Mouse (Mus musculus) hindbrain, embryonic 16.5 days (tissue): ENCODE measurements around the gene Sycp2l. TPM values are rescaled to one million over a fixed set of nuclear protein-coding genes. Genes with fewer than 3 reads are reported as not detected.

Source experiments
- ATAC-seq: fragments of 200-750 bp; cut with Nextera tagmentation; 2 replicates; pipeline ENCODE4 v1.8.0; 2017; ENCODE audit warnings: moderate TSS enrichment, moderate library complexity
- H3K27ac ChIP-seq: fragments of 300-500 bp; sonication (generic); 2 replicates; pipeline ENCODE4 v1.5.1; 2014; ENCODE audit warnings: low read depth, mild to moderate bottlenecking, control low read depth, low read length, moderate library complexity
- H3K27me3 ChIP-seq: fragments of 300-500 bp; sonication (generic); replicated peaks from 2 replicates; pipeline ENCODE4 v1.6.1; 2014; ENCODE audit warnings: low read length; ENCODE audit not compliant: control insufficient read depth, insufficient read depth
- H3K36me3 ChIP-seq: fragments of 300-500 bp; sonication (generic); 2 replicates; pipeline ENCODE4 v1.6.1; 2014; ENCODE audit warnings: mild to moderate bottlenecking, low read length, moderate library complexity, mixed read lengths; ENCODE audit not compliant: control insufficient read depth, insufficient read depth
- H3K4me1 ChIP-seq: fragments of 300-500 bp; sonication (generic); 2 replicates; pipeline ENCODE4 v1.6.1; 2014; ENCODE audit warnings: low read depth, low read length; ENCODE audit not compliant: control insufficient read depth, insufficient read depth
- H3K4me2 ChIP-seq: fragments of 300-500 bp; sonication (generic); 2 replicates; pipeline ENCODE4 v1.6.1; 2014; ENCODE audit warnings: mild to moderate bottlenecking, low read length, control low read depth, moderate library complexity
- H3K4me3 ChIP-seq: fragments of 300-500 bp; sonication (generic); 2 replicates; pipeline ENCODE4 v1.5.1; 2014; ENCODE audit warnings: mild to moderate bottlenecking, low read length, control low read depth, moderate library complexity
- H3K9ac ChIP-seq: fragments of 300-500 bp; sonication (generic); 2 replicates; pipeline ENCODE4 v1.6.1; 2014; ENCODE audit warnings: low read depth, mild to moderate bottlenecking, control low read depth, low read length, moderate library complexity
- H3K9me3 ChIP-seq: fragments of 300-500 bp; sonication (generic); 2 replicates; pipeline ENCODE4 v1.6.1; 2014; ENCODE audit warnings: mild to moderate bottlenecking, low read length, moderate library complexity; ENCODE audit not compliant: control insufficient read depth
- WGBS: fragments of 180-500 bp; shearing (Covaris S2); extraction: QIAGEN DNeasy Blood & Tissue Kit; methylation state at CpG from one replicate; pipeline ENCODE4 v1.1.7; 2014; 5-methylcytosine and 5-hydroxymethylcytosine counted together
- polyA plus RNA-seq: library from polyadenylated mRNA; unstranded; fragments of >200 nt; fragmentation: Nextera tagmentation; extraction: Ambion mirVana; gene quantifications from 2 replicates; pipeline ENCODE4 v1.2.1, GENCODE M21; 2015

Sycp2l gene
- polyA plus RNA-seq, 1 experiment from 2014 or later = 0.09 TPM

GRCm38 (mm10) chr13:41105541-41105940, 8.6 kb upstream of the Sycp2l start:
- Histone ChIP-seq H3K4me1 (no peaks in the 10 kb centered on the region), H3K36me3 (no peaks in the 10 kb centered on the region), H3K27me3 (no peaks in the 10 kb centered on the region), H3K9ac (no peak overlapping the region), H3K4me2 (no peak overlapping the region), H3K27ac (no peak overlapping the region), H3K9me3 (no peaks in the 10 kb centered on the region), H3K4me3 (no peak overlapping the region)
- 98% methylated on average over 13 of the region's 13 CpGs for WGBS
- no peak for ATAC-seq

DNA sequence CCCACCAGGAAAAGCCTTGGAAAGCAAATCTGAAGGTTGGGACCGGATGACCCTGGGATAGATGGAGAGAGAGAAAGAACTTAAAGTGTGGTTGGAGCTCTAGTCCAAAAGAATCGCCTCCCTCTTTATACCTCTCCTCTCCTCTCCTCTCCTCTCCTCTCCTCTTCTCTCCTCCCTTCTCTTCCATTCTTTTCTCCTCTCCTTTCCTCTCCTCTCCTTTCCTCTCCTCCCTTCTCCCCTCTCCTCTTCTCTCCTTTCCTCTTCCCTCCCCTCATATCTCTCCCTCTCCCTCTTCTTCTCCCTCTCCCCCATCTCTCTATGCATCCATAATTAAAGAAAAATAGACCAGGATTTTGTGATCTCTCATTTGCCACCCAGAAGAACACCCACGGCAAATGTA, 3.2 kb upstream of the Sycp2l start, which contains the start of gene Gcm2:
TSS of gene Gcm2 (minus strand) at position 101 of the 400 bp plus-strand sequence.
- H3K36me3 ChIP-seq = no peaks in the 10 kb centered on the region
- no peaks in the 10 kb centered on the region; the same call in 1 of the 2 replicates for H3K27me3 ChIP-seq
- H3K4me3 ChIP-seq = no peak within 1 kb of the TSS
- no peak within 1 kb of the TSS for H3K4me2 ChIP-seq
- no peaks in the 10 kb centered on the region for H3K9me3 ChIP-seq
- no peak within 1 kb of the TSS for H3K27ac ChIP-seq
- WGBS = 70% methylated on average over 3 of the region's 3 CpGs
- no peaks in the 10 kb centered on the region for H3K4me1 ChIP-seq
- ATAC-seq = no peak
- no peak within 1 kb of the TSS for H3K9ac ChIP-seq

DNA sequence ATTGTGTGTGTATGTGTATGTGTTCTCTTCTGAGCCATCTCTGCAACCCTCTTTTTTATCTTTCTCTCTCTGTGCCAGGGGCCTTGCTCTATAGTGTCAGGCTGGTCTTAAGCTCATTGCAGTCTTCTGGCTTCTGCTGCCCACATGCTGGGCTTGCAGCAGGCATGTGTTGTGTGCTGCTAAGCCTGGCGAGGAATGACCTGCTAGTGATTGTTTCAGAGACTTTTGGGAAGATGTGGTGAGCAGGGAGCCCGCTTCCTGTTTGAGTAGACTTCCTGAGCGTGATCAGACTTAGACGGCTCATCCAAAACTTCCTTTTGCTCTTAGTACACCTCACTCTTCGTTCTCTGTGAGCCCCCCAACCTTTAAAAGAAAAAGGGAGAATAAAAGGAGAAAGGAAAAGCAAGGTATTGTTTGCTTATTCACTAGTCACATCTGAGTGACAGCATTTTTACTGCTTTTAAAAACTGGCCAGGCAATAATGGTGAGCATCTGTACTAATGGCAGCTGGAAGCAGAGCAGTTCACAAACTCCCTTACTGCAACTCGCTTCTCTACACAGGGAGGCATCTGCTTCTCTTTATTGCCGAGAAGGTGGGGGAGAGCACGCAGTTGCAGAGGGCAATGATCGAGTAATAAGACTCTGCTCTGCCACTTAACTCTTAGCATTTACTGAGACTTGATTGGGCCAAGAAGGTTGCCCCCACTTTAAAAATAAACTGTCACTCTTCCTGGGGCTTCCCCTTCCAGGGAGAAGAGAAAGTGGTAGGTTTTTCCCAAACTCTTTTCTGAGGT, 5.2 kb downstream of the Sycp2l start:
- no peak overlapping the region for H3K27ac ChIP-seq
- H3K4me2 ChIP-seq = no peak overlapping the region
- H3K4me1 ChIP-seq = no peaks in the 10 kb centered on the region
- H3K27me3 ChIP-seq = no peaks in the 10 kb centered on the region
- 50% methylated on average over 9 of the region's 9 CpGs for WGBS
- no peak overlapping the region for H3K4me3 ChIP-seq
- no peaks in the 10 kb centered on the region for H3K9me3 ChIP-seq
- no peaks in the 10 kb centered on the region for H3K36me3 ChIP-seq
- no peak for ATAC-seq
- H3K9ac ChIP-seq = no peak overlapping the region

DNA sequence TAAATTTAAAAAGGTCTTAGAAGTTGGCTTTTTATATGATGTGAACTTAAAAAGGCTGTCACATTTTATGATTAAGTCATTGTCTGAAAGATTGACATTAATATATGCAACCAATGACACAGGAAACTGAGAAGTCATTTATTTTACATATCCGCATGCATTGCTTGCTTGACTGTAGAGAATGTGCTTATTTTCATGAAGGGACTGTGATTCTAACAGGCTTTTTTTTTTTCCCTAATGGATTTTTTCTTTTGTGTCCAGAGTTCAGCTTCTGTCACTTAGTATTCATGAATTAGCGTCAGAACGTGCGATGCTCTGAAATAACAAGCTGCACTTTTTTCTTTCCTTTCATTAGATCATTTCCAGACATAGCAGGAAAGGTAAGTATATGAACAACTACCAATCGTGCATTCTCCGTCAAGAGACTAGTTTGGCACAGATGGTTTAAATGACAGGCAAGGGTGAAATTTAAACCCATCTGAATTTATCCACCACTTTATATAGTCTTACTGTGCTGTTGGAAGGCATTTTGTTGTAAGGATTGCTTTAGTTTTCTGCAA, 9.6 kb downstream of the Sycp2l start:
- ATAC-seq = no peak
- Histone ChIP-seq H3K4me2 (no peak overlapping the region), H3K9ac (no peak overlapping the region), H3K4me3 (no peak overlapping the region), H3K36me3 (no peaks in the 10 kb centered on the region), H3K27me3 (no peaks in the 10 kb centered on the region), H3K9me3 (no peaks in the 10 kb centered on the region), H3K4me1 (no peaks in the 10 kb centered on the region), H3K27ac (no peak overlapping the region)
- WGBS = 58% methylated on average over 6 of the region's 6 CpGs

DNA sequence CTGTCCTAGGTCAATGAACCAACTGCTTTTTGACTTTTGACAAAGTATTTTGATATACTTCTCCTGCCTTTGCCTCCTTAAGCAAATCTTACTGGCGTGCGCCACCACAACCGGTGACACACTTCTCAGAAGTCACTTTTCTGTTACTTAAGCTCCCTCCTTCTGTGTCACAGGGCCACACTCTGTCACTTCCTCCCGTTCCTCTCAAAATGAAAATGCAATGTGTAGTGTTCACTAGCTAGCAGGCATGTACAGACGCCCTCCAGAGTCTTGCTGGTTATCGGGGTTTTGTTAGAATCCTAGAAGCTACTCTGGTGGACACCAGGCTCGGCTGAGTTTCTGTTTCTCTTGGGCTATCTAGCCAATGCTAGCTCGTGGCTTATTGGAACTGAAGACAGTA, 14.2 kb downstream of the Sycp2l start:
- Histone ChIP-seq H3K9ac (no peak overlapping the region), H3K27me3 (no peaks in the 10 kb centered on the region), H3K27ac (no peak overlapping the region), H3K4me3 (no peak overlapping the region), H3K9me3 (no peaks in the 10 kb centered on the region), H3K36me3 (no peaks in the 10 kb centered on the region), H3K4me2 (no peak overlapping the region), H3K4me1 (no peaks in the 10 kb centered on the region)
- 87% methylated on average over 8 of the region's 8 CpGs for WGBS
- ATAC-seq = no peak

DNA sequence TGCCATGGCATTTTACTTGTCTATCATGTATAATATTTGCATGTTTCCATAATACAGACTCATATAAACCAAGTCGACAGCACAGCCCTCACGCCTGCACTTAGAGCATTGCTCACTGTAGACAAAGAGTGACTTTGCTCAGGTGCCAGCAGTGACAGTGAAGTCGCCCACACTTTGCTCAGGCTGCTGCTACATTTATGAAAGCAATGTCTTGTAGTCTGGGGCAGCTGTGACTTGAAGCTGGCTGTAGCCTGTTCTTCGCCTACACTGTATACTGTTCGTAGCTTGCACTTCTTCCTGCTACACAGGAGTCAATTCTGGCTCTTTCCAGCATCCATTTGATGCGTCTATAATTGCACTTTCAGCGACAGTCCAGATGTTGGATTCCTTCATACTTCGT, 15.0 kb downstream of the Sycp2l start:
- Histone ChIP-seq H3K27ac (no peak overlapping the region), H3K36me3 (no peaks in the 10 kb centered on the region), H3K9me3 (no peaks in the 10 kb centered on the region), H3K9ac (no peak overlapping the region), H3K4me3 (no peak overlapping the region), H3K4me2 (no peak overlapping the region), H3K4me1 (no peaks in the 10 kb centered on the region), H3K27me3 (no peaks in the 10 kb centered on the region)
- no peak for ATAC-seq
- WGBS = 88% methylated on average over 8 of the region's 8 CpGs

DNA sequence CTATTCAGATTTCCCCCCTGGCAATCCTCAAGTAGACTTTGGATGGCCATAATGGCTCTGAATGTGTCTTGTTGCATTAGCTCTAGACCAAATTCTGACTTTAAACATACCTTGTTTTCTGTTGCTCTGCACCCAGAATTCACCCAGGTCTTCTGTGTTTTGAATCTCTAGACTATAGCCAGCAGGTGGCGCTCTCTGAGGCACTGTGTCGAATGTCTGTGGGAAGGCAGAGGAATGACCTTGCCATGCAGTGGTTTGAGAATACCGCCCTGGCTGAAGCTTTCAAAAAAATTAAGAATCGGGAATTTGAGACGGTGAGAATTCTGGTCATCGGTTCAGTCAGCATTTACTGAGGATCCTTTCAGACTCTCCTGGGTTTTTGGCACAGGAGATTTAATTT, 20.8 kb downstream of the Sycp2l start:
- Histone ChIP-seq H3K9ac (no peak overlapping the region), H3K27me3 (no peaks in the 10 kb centered on the region), H3K27ac (no peak overlapping the region), H3K36me3 (no peaks in the 10 kb centered on the region), H3K4me1 (no peaks in the 10 kb centered on the region), H3K9me3 (no peaks in the 10 kb centered on the region), H3K4me3 (no peak overlapping the region), H3K4me2 (no peak overlapping the region)
- no peak for ATAC-seq
- 10% methylated on average over 6 of the region's 6 CpGs for WGBS

- Histone ChIP-seq H3K4me2 (no peak overlapping the region), H3K9me3 (no peaks in the 10 kb centered on the region), H3K27me3 (no peaks in the 10 kb centered on the region), H3K36me3 (no peaks in the 10 kb centered on the region), H3K4me3 (no peak overlapping the region), H3K9ac (no peak overlapping the region), H3K4me1 (no peaks in the 10 kb centered on the region), H3K27ac (no peak overlapping the region)
- no peak for ATAC-seq
- 61% methylated on average over 6 of the region's 6 CpGs for WGBS
These were observed 31.4 kb downstream of the Sycp2l start for GRCm38 (mm10) chr13:41145433-41145970.

DNA sequence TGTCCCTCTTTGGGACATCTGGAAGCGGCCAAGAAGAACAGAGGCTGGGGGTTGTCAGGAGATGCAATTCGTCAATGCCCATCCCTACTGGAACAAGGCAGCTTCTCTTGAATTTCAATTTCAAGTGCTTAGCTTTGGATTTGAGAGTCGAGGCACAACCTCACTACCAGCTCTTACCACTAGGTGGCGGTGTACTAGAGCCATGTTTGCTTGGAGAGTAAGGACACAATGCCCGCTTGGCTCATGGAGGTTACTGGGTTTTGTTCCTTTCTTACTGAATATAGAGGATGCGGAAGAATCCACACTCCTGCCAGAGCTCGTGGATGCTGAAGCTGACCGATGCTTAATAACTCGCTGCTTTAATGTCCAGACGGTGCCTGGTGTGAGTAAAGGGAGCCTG, 32.2 kb downstream of the Sycp2l start:
- Histone ChIP-seq H3K36me3 (no peaks in the 10 kb centered on the region), H3K9me3 (no peaks in the 10 kb centered on the region), H3K4me1 (no peaks in the 10 kb centered on the region), H3K4me2 (no peak overlapping the region), H3K27me3 (no peaks in the 10 kb centered on the region), H3K4me3 (no peak overlapping the region), H3K9ac (no peak overlapping the region), H3K27ac (no peak overlapping the region)
- WGBS = 77% methylated on average over 10 of the region's 10 CpGs
- ATAC-seq = no peak
